33 mouse cellular contexts compared by ENCODE assay signal in genomic region chr12:84226117-84226840, GRCm38 (mm10). TPM values are rescaled to one million over a fixed set of nuclear protein-coding genes. Genes with fewer than 3 reads are reported as not detected.
DNase-seq lines count a peak whose midpoint lies in the region; ATAC-seq and TF ChIP-seq lines count a peak whose summit lies in the region.
"Had no signal": no experiment of that assay in that cellular context is flagged by ENCODE, and none has a peak within 500 bp of the region (broad histone marks: within the 10 kb centered on the region; RNA-seq: fewer than 3 reads in every experiment).

No protein-coding gene starts in this region.

- no peak overlapping the region for H3K4me2 ChIP-seq in intestine, embryonic 14.5 days (ENCODE audit: low read length)
- no peak overlapping the region for H3K4me2 ChIP-seq in intestine, embryonic 15.5 days (replicated peaks)
- H3K4me2 ChIP-seq in liver, postnatal 0 days (ENCODE audit: low read depth, low read length) = no peak overlapping the region
- H3K4me2 ChIP-seq in liver, embryonic 11.5 days = no peak overlapping the region
- H3K4me2 ChIP-seq in forebrain, postnatal 0 days (ENCODE audit: low read depth) = no peak overlapping the region
- H3K4me2 ChIP-seq: embryonic facial prominence, embryonic 13.5 days; forebrain, embryonic 13.5 days; heart, embryonic 12.5 days; heart, embryonic 15.5 days; hindbrain, embryonic 13.5 days had no signal

- no peak for TF ChIP-seq CTCF in liver, postnatal 0 days (IDR thresholded peaks at IDR 0.05; ENCODE audit: low read depth)
- no peak for TF ChIP-seq CTCF in forebrain, postnatal 0 days (IDR thresholded peaks at IDR 0.05; ENCODE audit: low read depth)

- ATAC-seq in intestine, embryonic 14.5 days (replicated peaks; ENCODE audit: low FRiP score, low TSS enrichment, low read depth) = no peak
- no peak; the same call in 1 of the 2 replicates for ATAC-seq in intestine, embryonic 15.5 days
- no peak for ATAC-seq in liver, postnatal 0 days
- no peak for ATAC-seq in liver, embryonic 11.5 days (replicated peaks; ENCODE audit: low FRiP score)
- ATAC-seq in megakaryocyte, adult 5-6 weeks (ENCODE audit: poor library complexity, severe bottlenecking) = peak; percentile 79
- no peak for ATAC-seq in forebrain, postnatal 0 days
- ATAC-seq in CD4-positive, CD25-positive, alpha-beta regulatory T cell, adult 4 months = no peak
- ATAC-seq: forebrain, embryonic 13.5 days; forebrain, embryonic 16.5 days; hindbrain, embryonic 16.5 days; Patski had no signal

- no peak overlapping the region for H3K27ac ChIP-seq in intestine, embryonic 14.5 days (ENCODE audit: low read depth)
- H3K27ac ChIP-seq in intestine, embryonic 15.5 days = no peak overlapping the region
- peak overlapping the region; percentile 60 for H3K27ac ChIP-seq in liver, postnatal 0 days (ENCODE audit: low read depth)
- no peak overlapping the region for H3K27ac ChIP-seq in liver, embryonic 11.5 days (ENCODE audit: low read depth, low read length)
- no peak overlapping the region for H3K27ac ChIP-seq in forebrain, postnatal 0 days (ENCODE audit: low read depth, low read length)
- H3K27ac ChIP-seq: embryonic facial prominence, embryonic 10.5 days; embryonic facial prominence, embryonic 13.5 days; forebrain, embryonic 10.5 days; forebrain, embryonic 13.5 days; gastrocnemius, adult 2 months; heart, embryonic 15.5 days; hindbrain, embryonic 10.5 days; hindbrain, embryonic 13.5 days had no signal

- WGBS in intestine, embryonic 14.5 days = 78% methylated on average over 9 of the region's 9 CpGs
- 81% methylated on average over 9 of the region's 9 CpGs for WGBS in intestine, embryonic 15.5 days
- 70% methylated on average over 9 of the region's 9 CpGs for WGBS in liver, postnatal 0 days (ENCODE audit: insufficient replicate concordance)
- 75% methylated on average over 9 of the region's 9 CpGs for WGBS in liver, embryonic 11.5 days
- WGBS in forebrain, postnatal 0 days = 87% methylated on average over 9 of the region's 9 CpGs

- TF ChIP-seq EP300 in liver, postnatal 0 days (IDR thresholded peaks at IDR 0.05; ENCODE audit: low read depth) = no peak

- H3K36me3 ChIP-seq in intestine, embryonic 14.5 days (ENCODE audit: control insufficient read depth, insufficient read depth, low read length) = no peaks in the 10 kb centered on the region
- no peaks in the 10 kb centered on the region for H3K36me3 ChIP-seq in intestine, embryonic 15.5 days
- H3K36me3 ChIP-seq in liver, postnatal 0 days (replicated peaks; ENCODE audit: insufficient read depth, low read length) = no peaks in the 10 kb centered on the region
- H3K36me3 ChIP-seq in liver, embryonic 11.5 days (ENCODE audit: control insufficient read depth, insufficient read depth, low read length) = no peaks in the 10 kb centered on the region
- no peaks in the 10 kb centered on the region for H3K36me3 ChIP-seq in forebrain, postnatal 0 days (ENCODE audit: insufficient read depth)
- H3K36me3 ChIP-seq: embryonic facial prominence, embryonic 10.5 days; embryonic facial prominence, embryonic 13.5 days; forebrain, embryonic 10.5 days; G1E; heart, embryonic 12.5 days; heart, embryonic 15.5 days; hindbrain, embryonic 10.5 days; hindbrain, embryonic 13.5 days had no signal

- H3K27me3 ChIP-seq in intestine, embryonic 14.5 days (replicated peaks; ENCODE audit: control insufficient read depth, insufficient read depth, low read length) = no peaks in the 10 kb centered on the region
- H3K27me3 ChIP-seq in intestine, embryonic 15.5 days (replicated peaks) = no peaks in the 10 kb centered on the region
- no peaks in the 10 kb centered on the region for H3K27me3 ChIP-seq in liver, postnatal 0 days (ENCODE audit: insufficient read depth, low read length)
- no peaks in the 10 kb centered on the region for H3K27me3 ChIP-seq in liver, embryonic 11.5 days (replicated peaks; ENCODE audit: control insufficient read depth, insufficient read depth, low read length)
- H3K27me3 ChIP-seq in forebrain, postnatal 0 days (ENCODE audit: insufficient read depth, low read length) = no peaks in the 10 kb centered on the region
- H3K27me3 ChIP-seq: CH12.LX; embryonic facial prominence, embryonic 13.5 days; heart, embryonic 12.5 days; heart, embryonic 15.5 days; hindbrain, embryonic 13.5 days; Patski had no signal

- H3K9me3 ChIP-seq in intestine, embryonic 14.5 days (ENCODE audit: control insufficient read depth, low read length) = no peaks in the 10 kb centered on the region
- no peaks in the 10 kb centered on the region for H3K9me3 ChIP-seq in intestine, embryonic 15.5 days
- no peaks in the 10 kb centered on the region for H3K9me3 ChIP-seq in liver, postnatal 0 days (ENCODE audit: low read length)
- no peaks in the 10 kb centered on the region for H3K9me3 ChIP-seq in liver, embryonic 11.5 days (ENCODE audit: control insufficient read depth, low read length)
- no peaks in the 10 kb centered on the region for H3K9me3 ChIP-seq in forebrain, postnatal 0 days (ENCODE audit: low read length)
- H3K9me3 ChIP-seq: embryonic facial prominence, embryonic 10.5 days; embryonic facial prominence, embryonic 13.5 days; forebrain, embryonic 10.5 days; forebrain, embryonic 13.5 days; heart, embryonic 15.5 days; hindbrain, embryonic 10.5 days; hindbrain, embryonic 13.5 days had no signal

- H3K9ac ChIP-seq in intestine, embryonic 14.5 days (ENCODE audit: low read length) = no peak overlapping the region
- no peak overlapping the region for H3K9ac ChIP-seq in intestine, embryonic 15.5 days
- no peak overlapping the region; the same call in 1 of the 2 replicates for H3K9ac ChIP-seq in liver, postnatal 0 days (replicated peaks)
- H3K9ac ChIP-seq in liver, embryonic 11.5 days (ENCODE audit: low read depth, low read length) = no peak overlapping the region
- no peak overlapping the region for H3K9ac ChIP-seq in forebrain, postnatal 0 days
- H3K9ac ChIP-seq: embryonic facial prominence, embryonic 13.5 days; forebrain, embryonic 13.5 days; heart, embryonic 12.5 days; heart, embryonic 15.5 days; hindbrain, embryonic 13.5 days had no signal

- peak; percentile 47 for DNase-seq in intestine, embryonic 14.5 days (ENCODE audit: low spot score)
- peak; percentile 29 for DNase-seq in liver, postnatal 0 days
- DNase-seq in liver, embryonic 11.5 days (ENCODE audit: low spot score) = no peak
- no peak for DNase-seq in forebrain, postnatal 0 days
- DNase-seq: adrenal gland, adult 2 months; adrenal gland, postnatal 14 days; cerebellum, adult 11-12 months; cerebellum, adult 8-10 months; cerebellum, postnatal 10 days; cerebellum, postnatal 36 days; embryo, embryonic 11 days; gastrocnemius, adult 2 months; gastrocnemius, postnatal 14 days; heart, adult 18-20 months; heart, postnatal 10 days; heart, postnatal 36 days had no signal

- 0 out of 2 replicates have a peak, but pooled peaks cover 2% of the 10 kb centered on the region for H3K4me1 ChIP-seq in intestine, embryonic 14.5 days (replicated peaks; ENCODE audit: control insufficient read depth, insufficient read depth, low read length)
- no peaks in the 10 kb centered on the region for H3K4me1 ChIP-seq in intestine, embryonic 15.5 days (replicated peaks)
- H3K4me1 ChIP-seq in liver, postnatal 0 days (ENCODE audit: insufficient read depth) = peaks cover 11% of the 10 kb centered on the region
- H3K4me1 ChIP-seq in liver, embryonic 11.5 days (replicated peaks; ENCODE audit: control insufficient read depth, insufficient read depth, low read length) = no peaks in the 10 kb centered on the region
- H3K4me1 ChIP-seq in forebrain, postnatal 0 days (ENCODE audit: insufficient read depth) = no peaks in the 10 kb centered on the region
- H3K4me1 ChIP-seq: embryonic facial prominence, embryonic 10.5 days; heart, embryonic 12.5 days had no signal

- no peak overlapping the region for H3K4me3 ChIP-seq in intestine, embryonic 14.5 days (ENCODE audit: low read depth, low read length)
- H3K4me3 ChIP-seq in intestine, embryonic 15.5 days (replicated peaks) = no peak overlapping the region
- no peak overlapping the region for H3K4me3 ChIP-seq in liver, postnatal 0 days (ENCODE audit: low read depth, low read length)
- H3K4me3 ChIP-seq in liver, embryonic 11.5 days (ENCODE audit: low read depth, low read length) = no peak overlapping the region
- H3K4me3 ChIP-seq in forebrain, postnatal 0 days (ENCODE audit: low read depth, low read length) = no peak overlapping the region
- H3K4me3 ChIP-seq: embryonic facial prominence, embryonic 10.5 days; embryonic facial prominence, embryonic 13.5 days; erythroblast, embryonic 14.5 days; forebrain, embryonic 10.5 days; forebrain, embryonic 13.5 days; gastrocnemius, adult 2 months; heart, embryonic 12.5 days; heart, embryonic 15.5 days; hindbrain, embryonic 10.5 days; hindbrain, embryonic 13.5 days had no signal

RNA-seq across cellular contexts. Expression of gene Elmsan1, which starts 7.6 kb away (rescaled TPM):
- polyA plus RNA-seq in intestine, embryonic 14.5 days (2014; fragmentation: Nextera tagmentation; extraction: Ambion mirVana) = 8.2 and 8.8 TPM in 2 replicates
- polyA plus RNA-seq in intestine, embryonic 15.5 days (2015; fragmentation: Nextera tagmentation; extraction: Ambion mirVana) = 7.2 and 7.7 TPM in 2 replicates
- 2.6 and 2.8 TPM in 2 replicates for polyA plus RNA-seq in liver, postnatal 0 days (2015; fragmentation: Nextera tagmentation; extraction: Ambion mirVana)
- polyA plus RNA-seq in liver, embryonic 11.5 days (2014; fragmentation: Nextera tagmentation; extraction: Ambion mirVana) = 12.6 and 13.4 TPM in 2 replicates
- total RNA-seq in megakaryocyte, adult 5-6 weeks (2015) = 24.6 and 27.0 TPM in 2 replicates
- total RNA-seq in megakaryocyte, adult 5-6 weeks (2017) = 17.0 and 25.0 TPM in 2 replicates
- total RNA-seq in forebrain, postnatal 0 days (2014; rRNA removed) = 7.0 and 7.9 TPM in 2 replicates
- 2.2 and 2.5 TPM in 2 replicates for polyA plus RNA-seq in forebrain, postnatal 0 days (2015; fragmentation: Nextera tagmentation; extraction: Ambion mirVana)
- 1 to 10 TPM; 7.3 to 8.2 TPM for polyA plus RNA-seq in CD4-positive, CD25-positive, alpha-beta regulatory T cell, adult 4 months (2017; shearing (Covaris generic))

RNA-seq across cellular contexts. Expression of gene Ptgr2, which starts 58.8 kb away (rescaled TPM):
- 26.1 and 30.4 TPM in 2 replicates for polyA plus RNA-seq in intestine, embryonic 14.5 days (2014; fragmentation: Nextera tagmentation; extraction: Ambion mirVana)
- polyA plus RNA-seq in intestine, embryonic 15.5 days (2015; fragmentation: Nextera tagmentation; extraction: Ambion mirVana) = 41.7 and 45.2 TPM in 2 replicates
- polyA plus RNA-seq in liver, postnatal 0 days (2015; fragmentation: Nextera tagmentation; extraction: Ambion mirVana) = 28.0 and 30.2 TPM in 2 replicates
- 39.5 and 51.2 TPM in 2 replicates for polyA plus RNA-seq in liver, embryonic 11.5 days (2014; fragmentation: Nextera tagmentation; extraction: Ambion mirVana)
- total RNA-seq in megakaryocyte, adult 5-6 weeks (2015) = 14.3 and 18.9 TPM in 2 replicates
- 52.4 and 52.9 TPM in 2 replicates for total RNA-seq in megakaryocyte, adult 5-6 weeks (2017)
- 14.5 and 18.7 TPM in 2 replicates for total RNA-seq in forebrain, postnatal 0 days (2014; rRNA removed)
- polyA plus RNA-seq in forebrain, postnatal 0 days (2015; fragmentation: Nextera tagmentation; extraction: Ambion mirVana) = 11.0 and 17.3 TPM in 2 replicates
- 10 to 100 TPM; 50.3 to 52.9 TPM for polyA plus RNA-seq in CD4-positive, CD25-positive, alpha-beta regulatory T cell, adult 4 months (2017; shearing (Covaris generic))

Comparison
In these comparisons a context has a peak if more than half of its experiments do, and no peak if none do; other contexts are left out.
1. DNase-seq: peak in intestine, embryonic 14.5 days (single experiment) and liver, postnatal 0 days (single experiment); none in liver, embryonic 11.5 days (single experiment) and forebrain, postnatal 0 days (single experiment).